Mouse (Mus musculus) layer of hippocampus, adult 9-10 months (tissue): Measurements from ENCODE around the gene F8.

Source experiments
- DNase-seq: peaks from one replicate; pipeline ENCODE4 v3.0.0; 2022; ENCODE audit warnings: low spot score

Gene F8

GRCm38 (mm10) chrX:75138182-75138581, 244.2 kb downstream of the F8 start:
- no peak for DNase-seq

- DNase-seq, result no peak
Observed at GRCm38 (mm10) chrX:75137729-75138128, 244.7 kb downstream of the F8 start.

- DNase-seq, result no peak
Observed at GRCm38 (mm10) chrX:75136938-75137337, 245.5 kb downstream of the F8 start.

GRCm38 (mm10) chrX:75130467-75131160, 251.8 kb downstream of the F8 start, which contains the start of gene Mpp1:
Gene Mpp1 (minus strand): TSS chrX:75131016.
- peak; percentile 9 for DNase-seq

- no peak for DNase-seq
Observed at GRCm38 (mm10) chrX:75129474-75129873, 252.9 kb downstream of the F8 start.

- DNase-seq, result no peak
Observed at GRCm38 (mm10) chrX:75128333-75128980, 254.0 kb downstream of the F8 start.

- no peak for DNase-seq
Observed at GRCm38 (mm10) chrX:75126893-75127292, 255.5 kb downstream of the F8 start.

- no peak for DNase-seq
Observed at GRCm38 (mm10) chrX:75125606-75126005, 256.8 kb downstream of the F8 start.
